Mouse (Mus musculus): ENCODE results near the gene Nkain4.
A peak's percentile ranks its signal among the peaks of the same experiment; 100 is the strongest.

The Nkain4 gene

GRCm38 (mm10) chr2:180952731-180953171, 1.7 kb downstream of the Nkain4 start:
- DNase-seq (ENCODE audit: low spot score in 2 of 2) = peak in 1 of 2 experiments; percentile 25

GRCm38 (mm10) chr2:180949947-180950346, 4.6 kb downstream of the Nkain4 start:
- DNase-seq (ENCODE audit: low spot score in 2 of 2) = no peak

- DNase-seq (ENCODE audit: low spot score in 2 of 2) = no peak
Observed at GRCm38 (mm10) chr2:180941869-180942268, 12.6 kb downstream of the Nkain4 start.

- DNase-seq (ENCODE audit: low spot score in 2 of 2) = no peak
Observed at GRCm38 (mm10) chr2:180940187-180940586, 14.3 kb downstream of the Nkain4 start.

- DNase-seq (ENCODE audit: low spot score in 2 of 2) = no peak
Observed at GRCm38 (mm10) chr2:180932418-180932817, 22.1 kb downstream of the Nkain4 start.

GRCm38 (mm10) chr2:180928723-180929122, 25.8 kb downstream of the Nkain4 start, which contains the start of gene Birc7:
Birc7 (plus strand) TSS chr2:180929023.
- no peak for DNase-seq (ENCODE audit: low spot score in 2 of 2)

- DNase-seq (ENCODE audit: low spot score in 2 of 2) = peak; percentile 67 to 72
Observed at GRCm38 (mm10) chr2:180925176-180925575, 29.3 kb downstream of the Nkain4 start.

GRCm38 (mm10) chr2:180922739-180923138, 31.8 kb downstream of the Nkain4 start:
- no peak for DNase-seq (ENCODE audit: low spot score in 2 of 2)

GRCm38 (mm10) chr2:180920810-180921400, 33.6 kb downstream of the Nkain4 start, which contains the start of gene Ythdf1:
Ythdf1 (minus strand) TSS chr2:180920949.
- DNase-seq (ENCODE audit: low spot score in 2 of 2) = peak; percentile 86 to 93

GRCm38 (mm10) chr2:180919913-180920809, 34.3 kb downstream of the Nkain4 start:
- DNase-seq (ENCODE audit: low spot score in 2 of 2) = no peak

GRCm38 (mm10) chr2:180915886-180916433, 38.5 kb downstream of the Nkain4 start:
- no peak for DNase-seq (ENCODE audit: low spot score in 2 of 2)

- DNase-seq (ENCODE audit: low spot score in 2 of 2) = no peak
Observed at GRCm38 (mm10) chr2:180910928-180911327, 43.6 kb downstream of the Nkain4 start.

GRCm38 (mm10) chr2:180905556-180906221, 48.8 kb downstream of the Nkain4 start:
- DNase-seq (ENCODE audit: low spot score in 2 of 2) = no peak

GRCm38 (mm10) chr2:180904435-180905208, 49.9 kb downstream of the Nkain4 start:
- DNase-seq (ENCODE audit: low spot score in 2 of 2) = no peak

GRCm38 (mm10) chr2:180902086-180902485, 52.4 kb downstream of the Nkain4 start:
- no peak for DNase-seq (ENCODE audit: low spot score in 2 of 2)

GRCm38 (mm10) chr2:180897857-180898256, 56.6 kb downstream of the Nkain4 start:
- DNase-seq (ENCODE audit: low spot score in 2 of 2) = no peak

- no peak for DNase-seq (ENCODE audit: low spot score in 2 of 2)
Observed at GRCm38 (mm10) chr2:180896819-180897625, 57.5 kb downstream of the Nkain4 start.

- no peak for DNase-seq (ENCODE audit: low spot score in 2 of 2)
Observed at GRCm38 (mm10) chr2:180895837-180896525, 58.5 kb downstream of the Nkain4 start.

GRCm38 (mm10) chr2:180895321-180895720, 59.2 kb downstream of the Nkain4 start:
- DNase-seq (ENCODE audit: low spot score in 2 of 2) = no peak

GRCm38 (mm10) chr2:180894734-180895133, 59.8 kb downstream of the Nkain4 start:
- peak; percentile 81 to 83 for DNase-seq (ENCODE audit: low spot score in 2 of 2)

Data from frontal cortex, postnatal 25 days (tissue).